Mouse (Mus musculus): ENCODE data around the gene Dusp18. TPM values are rescaled to one million over a fixed set of nuclear protein-coding genes. Genes with fewer than 3 reads are reported as not detected.

Gene Dusp18
- total RNA-seq (2023): 1 to 10 TPM; 5.6 to 7.6 TPM

DNA sequence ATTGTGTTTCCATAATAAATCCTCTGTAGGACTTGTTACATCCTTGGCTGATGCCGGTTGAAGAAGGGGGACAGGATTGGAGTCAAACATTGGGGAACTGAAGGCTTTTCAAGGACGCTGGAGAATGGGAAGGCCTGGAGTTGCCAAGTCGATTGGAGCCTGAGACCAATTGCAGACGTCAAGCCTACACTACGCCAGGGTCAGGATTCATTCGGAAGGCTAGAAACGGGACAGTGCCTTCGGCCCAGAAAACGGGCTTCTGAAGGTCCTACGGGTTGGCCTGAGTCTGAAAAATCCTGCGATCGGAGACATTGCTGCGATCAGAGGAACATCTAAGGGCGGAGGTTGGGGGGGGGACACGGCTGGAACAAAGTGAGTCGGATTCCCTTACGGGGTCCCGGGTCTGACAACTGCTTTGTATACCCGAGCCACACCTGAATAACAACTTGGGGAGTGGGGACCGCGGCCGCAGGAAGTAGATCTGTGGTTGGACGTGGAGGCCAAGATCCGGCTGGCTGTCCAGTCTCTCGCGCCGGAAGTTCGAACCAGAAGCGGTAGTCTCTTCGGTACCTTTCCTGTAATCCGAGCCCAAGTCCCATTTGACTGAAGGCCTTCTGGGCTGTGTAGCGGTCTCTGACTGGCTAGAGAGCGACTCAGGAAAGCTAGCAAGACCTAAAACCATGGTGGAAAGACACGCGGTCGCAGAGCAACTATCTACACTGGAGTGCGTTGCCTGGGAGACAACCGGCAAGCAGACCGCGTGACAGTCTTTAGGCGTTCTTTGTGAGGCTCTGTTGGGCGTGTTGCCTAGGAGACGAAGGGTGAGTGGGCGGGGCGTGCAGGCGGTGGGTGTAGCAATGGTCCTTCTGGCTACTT, at the start of gene Dusp18, which contains the start of gene 4921536K21Rik:
Dusp18 (plus strand) TSS at position 835 of the 876 bp plus-strand sequence.
4921536K21Rik (minus strand) TSS at position 693 of the 876 bp plus-strand sequence.

DNA sequence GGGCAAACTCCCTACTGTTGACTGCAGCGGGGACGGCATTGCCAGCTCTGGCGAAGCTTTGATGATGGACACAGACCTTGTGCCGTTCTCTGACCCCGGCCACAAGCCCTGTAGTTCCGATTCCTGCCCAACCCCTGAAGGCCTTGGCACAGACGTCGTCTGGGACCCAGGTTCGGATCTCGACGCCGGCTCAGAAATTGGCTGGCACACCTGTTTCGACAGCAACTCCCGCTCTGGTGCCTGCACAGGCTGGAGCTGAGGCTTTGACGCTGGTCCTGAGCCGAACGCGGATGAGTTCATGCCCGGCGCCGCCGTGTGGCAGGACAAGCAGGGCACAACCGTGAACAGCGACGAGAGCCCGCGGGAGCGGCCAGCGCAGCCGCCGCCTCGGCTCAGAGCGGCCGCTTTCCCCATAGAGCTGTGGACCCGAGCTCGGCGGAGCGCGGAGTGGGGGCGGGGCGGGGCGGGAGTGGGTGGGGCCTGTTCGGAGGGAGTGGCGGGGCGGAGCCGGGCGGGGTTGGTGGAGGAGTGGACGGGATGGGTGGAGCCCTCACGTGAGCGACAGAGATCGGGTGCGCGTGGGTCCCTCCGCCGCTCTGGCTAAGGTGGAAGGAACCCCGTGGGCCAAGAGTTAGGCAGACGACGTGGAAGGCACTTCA, 31.5 kb upstream of the Dusp18 start, which contains the start of gene Osbp2:
Osbp2 (minus strand) TSS at position 450 of the 659 bp plus-strand sequence.

GRCm38 (mm10) chr11:3914109-3914840, 19.2 kb downstream of the Dusp18 start, which contains the start of gene Slc35e4:
TSS of gene Slc35e4 (minus strand) at chr11:3914664.

DNA sequence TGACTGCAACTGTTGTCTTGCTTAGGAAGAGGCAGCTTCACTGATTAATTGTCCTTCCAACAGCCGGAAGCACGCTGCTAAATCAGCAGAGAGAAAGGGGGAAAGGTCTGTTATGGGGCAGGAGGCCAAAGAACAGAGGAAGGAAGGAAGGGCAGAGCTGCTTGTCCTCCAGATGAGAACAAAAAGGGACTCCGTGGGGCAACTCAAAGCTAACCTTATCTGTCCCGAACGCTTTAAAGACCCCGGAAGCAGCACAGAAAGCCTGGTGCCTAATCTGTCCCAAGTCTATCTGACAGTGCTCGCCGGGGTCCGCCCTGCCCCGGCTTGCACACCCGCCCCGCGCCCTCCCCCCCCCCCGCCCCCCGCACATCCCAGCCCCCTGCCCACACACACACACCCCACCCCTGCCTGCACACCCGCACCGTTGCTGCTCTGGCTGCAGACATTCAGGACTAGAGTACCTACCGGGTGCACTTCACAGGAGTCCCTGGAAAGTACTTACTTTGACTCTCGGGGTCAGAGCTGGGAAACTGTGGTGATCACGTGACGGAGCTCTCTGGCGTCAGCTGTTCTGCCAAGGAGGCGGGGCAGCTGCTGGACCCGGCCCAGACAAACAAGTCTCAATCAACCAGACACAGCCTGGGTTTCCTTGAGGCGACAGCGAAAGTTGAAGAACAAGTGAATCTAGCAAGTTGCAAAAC, 36.6 kb downstream of the Dusp18 start, which contains the start of gene Tcn2:
Tcn2 (minus strand) TSS at position 649 of the 701 bp plus-strand sequence.

Other genes starting within 250 kb of the Dusp18 start
- gene Morc2a, start 246.0 kb upstream of the Dusp18 start, total RNA-seq (2023): 10 to 100 TPM; 15.4 to 18.0 TPM
- gene Osbp2, start 31.3 kb upstream of the Dusp18 start, total RNA-seq (2023): not detected
- 1 to 10 TPM in 1 of 2 experiments, under 1 TPM in 1; 0.66 to 1.6 TPM for gene 4921536K21Rik, start 142 bp upstream of the Dusp18 start, total RNA-seq (2023)
- 1 to 10 TPM; 9.2 to 9.6 TPM for gene Slc35e4, start 19.4 kb downstream of the Dusp18 start, total RNA-seq (2023)
- gene Tcn2, start 36.9 kb downstream of the Dusp18 start, total RNA-seq (2023): 100 to 1,000 TPM; 162 to 166 TPM
- gene Pes1, start 68.7 kb downstream of the Dusp18 start, total RNA-seq (2023): 10 to 100 TPM; 23.0 to 32.5 TPM
- not detected for gene 4930556J24Rik, start 81.5 kb downstream of the Dusp18 start, total RNA-seq (2023)
- gene Gal3st1, start 88.4 kb downstream of the Dusp18 start, total RNA-seq (2023): under 1 TPM in 1 of 2 experiments, not detected in 1; 0.18 TPM
- gene Sec14l4, start 136.2 kb downstream of the Dusp18 start, total RNA-seq (2023): not detected
- not detected for gene Sec14l3, start 169.6 kb downstream of the Dusp18 start, total RNA-seq (2023)
- gene Mtfp1, start 200.2 kb downstream of the Dusp18 start, total RNA-seq (2023): 1 to 10 TPM; 3.1 to 3.2 TPM
- 10 to 100 TPM in 1 of 2 experiments, 1 to 10 TPM in 1; 6.1 to 12.8 TPM for gene Sec14l2, start 228.2 kb downstream of the Dusp18 start, total RNA-seq (2023)
- gene Rnf215, start 240.0 kb downstream of the Dusp18 start, total RNA-seq (2023): 10 to 100 TPM in 1 of 2 experiments, 1 to 10 TPM in 1; 9.8 to 12.9 TPM